Mouse (Mus musculus) forelimb bud, embryonic 11.5 days (tissue): ENCODE results near the gene Ccdc85c.

Experiments
- DNase-seq: peaks from one replicate; pipeline ENCODE4 v3.0.0-alpha.2; 2012; ENCODE audit warnings: low read depth, low spot score

The Ccdc85c gene

GRCm38 (mm10) chr12:108274661-108275507 is at the start of gene Ccdc85c:
Gene Ccdc85c (minus strand): TSS chr12:108275425.
- DNase-seq: no peak

GRCm38 (mm10) chr12:108320096-108320495 is 44.9 kb upstream of the Ccdc85c start:
- no peak for DNase-seq

- DNase-seq: no peak
Measured at GRCm38 (mm10) chr12:108318499-108318898, 43.3 kb upstream of the Ccdc85c start.

- DNase-seq: no peak
Measured at GRCm38 (mm10) chr12:108317826-108318430, 42.7 kb upstream of the Ccdc85c start.

- no peak for DNase-seq
Measured at GRCm38 (mm10) chr12:108317201-108317738, 42.0 kb upstream of the Ccdc85c start.

GRCm38 (mm10) chr12:108316655-108317054 is 41.4 kb upstream of the Ccdc85c start:
- DNase-seq: no peak

- DNase-seq: no peak
Measured at GRCm38 (mm10) chr12:108315818-108316217, 40.6 kb upstream of the Ccdc85c start.

GRCm38 (mm10) chr12:108313244-108313772 is 38.1 kb upstream of the Ccdc85c start:
- DNase-seq: no peak

- DNase-seq: no peak
Measured at GRCm38 (mm10) chr12:108312432-108312851, 37.2 kb upstream of the Ccdc85c start.

- no peak for DNase-seq
Measured at GRCm38 (mm10) chr12:108311741-108312290, 36.6 kb upstream of the Ccdc85c start.

GRCm38 (mm10) chr12:108310456-108311027 is 35.3 kb upstream of the Ccdc85c start:
- DNase-seq: no peak

- no peak for DNase-seq
Measured at GRCm38 (mm10) chr12:108310041-108310440, 34.8 kb upstream of the Ccdc85c start.

- no peak for DNase-seq
Measured at GRCm38 (mm10) chr12:108309116-108309794, 34.0 kb upstream of the Ccdc85c start.

GRCm38 (mm10) chr12:108308363-108308856 is 33.2 kb upstream of the Ccdc85c start:
- no peak for DNase-seq

- peak; percentile 65 for DNase-seq
Measured at GRCm38 (mm10) chr12:108307553-108307952, 32.3 kb upstream of the Ccdc85c start.

GRCm38 (mm10) chr12:108305812-108306794 is 30.9 kb upstream of the Ccdc85c start, which contains the start of gene Hhipl1:
Gene Hhipl1 (plus strand): TSS chr12:108306270.
- no peak for DNase-seq

- no peak for DNase-seq
Measured at GRCm38 (mm10) chr12:108305172-108305571, 29.9 kb upstream of the Ccdc85c start.

GRCm38 (mm10) chr12:108303778-108304365 is 28.6 kb upstream of the Ccdc85c start:
- DNase-seq: no peak

GRCm38 (mm10) chr12:108301006-108301405 is 25.8 kb upstream of the Ccdc85c start:
- DNase-seq: no peak
